Mouse (Mus musculus) erythroblast, embryonic 14.5 days (primary cell): ENCODE results near the gene Vmn1r42.

Source experiments
- GATA1 ChIP-seq: IDR thresholded peaks from 2 replicates; pipeline ENCODE4 v1.6.1; 2012; ENCODE audit warnings: low read length, inconsistent platforms, mixed read lengths
- TAL1 ChIP-seq: IDR thresholded peaks from 3 replicates; pipeline ENCODE4 v1.6.1; 2012; ENCODE audit warnings: low read length, inconsistent platforms, mixed read lengths

- no peak for TF ChIP-seq GATA1
- TF ChIP-seq TAL1, result no peak
Observed at GRCm38 (mm10) chr6:89857552-89857951, 18.7 kb downstream of the Vmn1r42 start.
